Mouse (Mus musculus): ENCODE results near the gene Agbl4. TPM values are rescaled to one million over a fixed set of nuclear protein-coding genes. Genes with fewer than 3 reads are reported as not detected.

The Agbl4 gene
- total and polyA plus RNA-seq, 3 experiments, result not detected

GRCm38 (mm10) chr4:111419476-111419875 lies 1022.0 kb downstream of the Agbl4 start:
- Histone ChIP-seq H3K36me3 (ENCODE audit: control insufficient read depth in 1 of 2, insufficient read depth in 2 of 2, low read length in 2 of 2) (no peaks in the 10 kb centered on the region), H3K4me3 (ENCODE audit: control insufficient read depth in 1 of 2, insufficient read depth in 1 of 2, low read depth in 2 of 2, low read length in 2 of 2) (no peak overlapping the region), H3K27me3 (ENCODE audit: control insufficient read depth in 1 of 2, insufficient read depth in 2 of 2, low read length in 2 of 2) (no peaks in the 10 kb centered on the region), H3K79me2 (ENCODE audit: control insufficient read depth, insufficient read depth, low read length, poor library complexity) (no peaks in the 10 kb centered on the region), H3K27ac (ENCODE audit: control insufficient read depth, low read depth, low read length) (no peak overlapping the region), H3K9me3 (replicated peaks; ENCODE audit: insufficient read depth, low read length) (no peaks in the 10 kb centered on the region), H3K9ac (ENCODE audit: control insufficient read depth, low read depth, low read length, poor library complexity, severe bottlenecking) (no peak overlapping the region), H3K4me1 (ENCODE audit: control insufficient read depth in 1 of 2, insufficient read depth in 2 of 2, low read length in 2 of 2) (no peaks in the 10 kb centered on the region)
- TF ChIP-seq POLR2AphosphoS5 (IDR thresholded peaks at IDR 0.05; ENCODE audit: borderline replicate concordance, low read depth, low read length) (no peak), SIN3A (IDR thresholded peaks at IDR 0.05; ENCODE audit: low read length) (no peak), TCF12 (IDR thresholded peaks at IDR 0.05; ENCODE audit: low read depth, low read length) (no peak), CHD1 (IDR thresholded peaks at IDR 0.05; ENCODE audit: low read depth, low read length) (no peak), EP300 (IDR thresholded peaks at IDR 0.05; ENCODE audit: low read depth in 1 of 2, low read length in 2 of 2) (no peak)
- no peak for DNase-seq (ENCODE audit: low read depth, low spot score)

- H3K9me3 ChIP-seq (replicated peaks; ENCODE audit: insufficient read depth, low read length), result no peaks in the 10 kb centered on the region
- H3K4me3 ChIP-seq (ENCODE audit: control insufficient read depth in 1 of 2, insufficient read depth in 1 of 2, low read depth in 2 of 2, low read length in 2 of 2), result no peak overlapping the region
- H3K9ac ChIP-seq (ENCODE audit: control insufficient read depth, low read depth, low read length, poor library complexity, severe bottlenecking), result no peak overlapping the region
- no peaks in the 10 kb centered on the region for H3K79me2 ChIP-seq (ENCODE audit: control insufficient read depth, insufficient read depth, low read length, poor library complexity)
- no peak for DNase-seq (ENCODE audit: low read depth, low spot score)
- TF ChIP-seq USF1 (IDR thresholded peaks at IDR 0.05; ENCODE audit: low read depth, low read length) (no peak), TCF12 (IDR thresholded peaks at IDR 0.05; ENCODE audit: low read depth, low read length) (no peak), NELFE (IDR thresholded peaks at IDR 0.05; ENCODE audit: low read depth, low read length) (no peak), CHD2 (IDR thresholded peaks at IDR 0.05; ENCODE audit: low read length) (no peak), MEF2A (IDR thresholded peaks at IDR 0.05; ENCODE audit: extremely low read depth, insufficient replicate concordance, low read depth, low read length, poor library complexity, severe bottlenecking) (no peak), POLR2AphosphoS2 (IDR thresholded peaks at IDR 0.05; ENCODE audit: low read length) (no peak), JUND (IDR thresholded peaks at IDR 0.05; ENCODE audit: low read depth, low read length) (no peak), NRF1 (IDR thresholded peaks at IDR 0.05; ENCODE audit: insufficient read depth, low read depth, low read length, poor library complexity, severe bottlenecking) (no peak), POLR2AphosphoS5 (IDR thresholded peaks at IDR 0.05; ENCODE audit: borderline replicate concordance, low read depth, low read length) (no peak), POLR2A (IDR thresholded peaks at IDR 0.05; ENCODE audit: control insufficient read depth in 1 of 2, insufficient read depth in 1 of 2, low read depth in 1 of 2, low read length in 2 of 2, poor library complexity in 1 of 2) (no peak), SIN3A (IDR thresholded peaks at IDR 0.05; ENCODE audit: low read length) (no peak), MAFK (IDR thresholded peaks at IDR 0.05; ENCODE audit: borderline replicate concordance, low read depth, low read length) (no peak), ZC3H11A (IDR thresholded peaks at IDR 0.05; ENCODE audit: low read depth, low read length) (no peak)
- H3K4me1 ChIP-seq (ENCODE audit: control insufficient read depth in 1 of 2, insufficient read depth in 2 of 2, low read length in 2 of 2), result no peaks in the 10 kb centered on the region
- H3K27ac ChIP-seq (ENCODE audit: control insufficient read depth, low read depth, low read length), result no peak overlapping the region
- H3K27me3 ChIP-seq (ENCODE audit: control insufficient read depth in 1 of 2, insufficient read depth in 2 of 2, low read length in 2 of 2), result no peaks in the 10 kb centered on the region
- no peaks in the 10 kb centered on the region for H3K36me3 ChIP-seq (ENCODE audit: control insufficient read depth in 1 of 2, insufficient read depth in 2 of 2, low read length in 2 of 2)
These were observed 1022.6 kb downstream of the Agbl4 start for GRCm38 (mm10) chr4:111420031-111420430.
